Mouse (Mus musculus) spleen, adult 12 weeks (tissue): ENCODE measurements around the gene Ksr2.
A peak's percentile ranks its signal among the peaks of the same experiment; 100 is the strongest.
"Not testable (repeated sequence)": the region's sequence is repeated elsewhere in the genome, so short reads cannot be mapped to it uniquely, and the experiment has no call there.

Source experiments
- DNase-seq: peaks from one replicate; pipeline ENCODE4 v3.0.0; 2022; ENCODE audit warnings: low spot score

Gene Ksr2

DNA sequence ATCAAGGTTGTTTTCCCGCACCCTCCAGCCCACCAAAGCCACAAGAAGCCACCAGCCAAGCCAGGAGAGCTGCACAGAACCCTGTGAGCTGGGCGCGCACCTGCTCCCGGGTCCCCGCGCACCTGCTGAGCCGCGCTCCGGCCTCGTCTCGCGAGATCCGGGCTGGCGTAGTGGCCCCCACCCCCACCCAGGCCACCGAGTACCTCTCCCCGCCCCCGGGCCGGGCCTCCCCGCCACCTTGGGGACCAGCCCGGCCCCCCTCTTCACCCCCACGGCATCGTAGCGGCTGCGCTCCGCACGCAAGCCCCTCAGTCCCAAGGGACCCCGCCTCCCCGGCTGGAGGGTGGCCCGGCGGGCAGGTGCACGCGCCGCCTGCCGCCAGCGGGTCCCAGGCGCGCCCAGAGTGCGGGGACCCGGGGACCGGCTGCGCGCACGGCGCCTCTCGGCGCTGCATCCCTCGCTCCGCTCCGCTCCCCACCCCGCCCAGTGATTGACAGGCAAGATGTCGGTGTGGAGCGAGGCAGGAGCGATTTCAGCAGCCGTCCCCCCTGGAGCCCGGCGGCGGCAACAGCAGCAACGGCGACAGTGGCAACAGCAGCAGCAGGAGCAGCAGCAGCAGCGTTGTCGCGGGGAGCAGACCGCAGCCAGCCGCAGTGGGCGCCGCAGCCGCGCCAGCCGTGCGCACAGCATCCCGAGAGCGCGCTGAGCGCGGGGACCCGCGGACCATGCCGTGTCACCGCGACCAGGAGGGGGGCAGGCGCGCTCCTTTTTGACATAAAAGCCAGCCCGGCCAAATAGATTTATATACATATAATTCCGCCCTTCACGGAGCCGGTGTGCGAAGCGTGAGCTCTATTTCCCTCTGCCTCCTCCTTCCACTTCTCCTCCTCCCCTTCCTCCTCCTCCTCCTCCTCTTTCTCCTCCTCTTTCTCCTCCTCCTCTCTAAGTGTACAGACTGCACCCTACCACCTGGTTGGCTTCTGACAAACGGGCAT lies at the start of gene Ksr2:
Gene Ksr2 (plus strand): TSS at position 494 of the 995 bp plus-strand sequence.
- no peak for DNase-seq

DNA sequence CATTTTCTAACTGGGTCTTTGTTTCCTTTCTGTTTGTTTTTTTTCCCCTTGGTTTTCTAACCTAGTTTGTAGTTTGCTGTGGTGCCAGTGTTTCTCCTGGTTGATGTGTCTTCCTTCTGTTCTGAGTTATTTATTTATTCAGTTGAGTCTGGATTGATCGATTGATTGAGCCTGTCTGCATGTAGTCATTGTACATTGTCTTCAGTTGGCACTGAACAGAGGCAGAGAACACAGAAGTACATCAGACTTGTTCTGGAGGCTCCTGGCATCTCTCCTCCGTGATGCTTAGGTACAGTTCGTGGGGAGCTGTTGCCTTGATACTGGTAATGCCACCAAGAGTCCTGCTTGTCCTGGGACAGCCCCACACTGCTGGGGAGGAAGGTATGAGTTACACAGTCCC lies 49.0 kb upstream of the Ksr2 start:
- DNase-seq, result no peak

DNA sequence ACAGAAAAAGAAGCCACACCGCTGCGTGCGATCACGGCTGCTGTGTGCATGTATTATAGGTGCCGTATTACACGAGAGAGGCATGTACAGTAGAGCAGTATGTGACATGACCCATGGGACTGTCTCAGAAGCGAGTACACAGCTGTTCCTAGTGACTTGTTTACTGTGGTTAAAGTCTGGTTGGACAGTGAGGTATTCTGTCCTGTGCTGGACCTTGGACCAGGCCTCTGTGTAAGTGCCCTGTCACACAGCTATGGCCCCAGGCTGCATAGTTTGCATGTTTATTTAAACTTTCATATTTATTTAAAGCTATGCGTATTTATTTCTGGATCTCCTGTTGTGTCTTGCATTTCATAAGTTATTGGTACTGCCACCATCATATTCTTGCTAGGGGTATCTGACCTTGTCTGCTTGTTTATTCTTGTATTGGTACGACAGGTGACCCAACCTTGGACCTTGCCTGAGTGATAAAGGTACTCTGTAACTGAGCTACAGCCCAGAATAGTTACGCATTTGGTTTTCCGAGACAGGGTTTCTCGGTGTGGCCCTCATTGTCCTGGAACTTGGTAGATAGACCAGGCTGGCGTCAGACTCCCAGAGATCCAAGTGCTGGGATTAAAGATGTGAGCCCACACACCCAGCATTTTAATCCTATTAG lies 47.8 kb upstream of the Ksr2 start:
- DNase-seq, result no peak

DNA sequence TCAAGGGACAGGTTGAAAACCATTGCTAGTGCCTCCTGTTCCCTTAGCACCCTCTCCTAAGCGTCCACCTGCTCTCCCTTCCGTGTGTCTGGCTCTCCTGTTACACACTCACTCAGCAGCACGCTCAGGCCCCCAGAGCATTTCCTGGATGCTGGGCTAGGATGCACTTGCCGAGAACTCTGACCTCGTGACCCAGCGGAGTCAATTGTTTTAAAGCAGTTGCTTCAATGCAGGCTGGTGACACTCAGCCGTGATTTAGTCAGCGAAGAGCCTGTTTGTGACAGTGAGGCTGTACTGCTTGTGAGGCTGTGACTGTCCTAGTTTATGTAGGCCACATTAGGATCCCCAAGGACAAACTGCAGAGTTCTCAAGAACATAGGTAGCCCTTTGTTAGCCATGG lies 46.6 kb upstream of the Ksr2 start:
- DNase-seq, result no peak

DNA sequence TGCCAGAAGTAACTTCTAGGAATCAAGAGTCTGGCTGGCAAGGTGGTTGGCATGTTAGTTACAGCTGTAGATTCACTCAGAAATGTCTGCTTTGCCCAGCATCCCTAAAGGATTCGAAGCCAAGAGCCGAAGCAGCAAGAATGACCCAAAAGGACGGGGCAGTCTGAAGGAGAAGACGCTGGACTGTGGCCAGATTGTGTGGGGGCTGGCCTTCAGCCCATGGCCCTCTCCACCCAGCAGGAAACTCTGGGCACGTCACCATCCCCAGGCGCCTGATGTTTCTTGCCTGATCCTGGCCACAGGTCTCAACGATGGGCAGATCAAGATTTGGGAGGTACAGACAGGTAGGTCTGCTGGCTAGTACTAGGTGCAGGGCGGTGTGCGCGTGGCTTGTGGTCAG lies 43.2 kb upstream of the Ksr2 start:
- DNase-seq, result no peak

DNA sequence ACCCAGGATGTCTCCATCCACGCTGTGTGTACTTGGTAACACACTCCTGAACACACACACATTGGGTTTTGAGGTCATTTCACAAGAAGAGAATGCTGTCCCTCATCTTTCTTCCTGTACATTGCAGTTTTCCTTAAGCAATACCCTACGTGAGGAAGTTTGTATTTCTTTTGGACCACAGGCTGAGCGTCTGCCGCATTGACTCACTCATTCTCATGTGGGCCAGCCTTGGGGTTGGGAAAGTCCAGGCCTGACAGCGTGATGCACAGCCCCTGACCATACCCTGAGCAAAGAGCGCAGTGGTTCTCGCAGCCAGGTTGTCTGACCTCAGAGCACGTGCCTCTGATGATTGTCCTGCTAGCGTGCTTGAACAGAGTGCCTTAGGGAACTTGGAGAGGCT lies 40.4 kb upstream of the Ksr2 start:
- DNase-seq, result no peak

DNA sequence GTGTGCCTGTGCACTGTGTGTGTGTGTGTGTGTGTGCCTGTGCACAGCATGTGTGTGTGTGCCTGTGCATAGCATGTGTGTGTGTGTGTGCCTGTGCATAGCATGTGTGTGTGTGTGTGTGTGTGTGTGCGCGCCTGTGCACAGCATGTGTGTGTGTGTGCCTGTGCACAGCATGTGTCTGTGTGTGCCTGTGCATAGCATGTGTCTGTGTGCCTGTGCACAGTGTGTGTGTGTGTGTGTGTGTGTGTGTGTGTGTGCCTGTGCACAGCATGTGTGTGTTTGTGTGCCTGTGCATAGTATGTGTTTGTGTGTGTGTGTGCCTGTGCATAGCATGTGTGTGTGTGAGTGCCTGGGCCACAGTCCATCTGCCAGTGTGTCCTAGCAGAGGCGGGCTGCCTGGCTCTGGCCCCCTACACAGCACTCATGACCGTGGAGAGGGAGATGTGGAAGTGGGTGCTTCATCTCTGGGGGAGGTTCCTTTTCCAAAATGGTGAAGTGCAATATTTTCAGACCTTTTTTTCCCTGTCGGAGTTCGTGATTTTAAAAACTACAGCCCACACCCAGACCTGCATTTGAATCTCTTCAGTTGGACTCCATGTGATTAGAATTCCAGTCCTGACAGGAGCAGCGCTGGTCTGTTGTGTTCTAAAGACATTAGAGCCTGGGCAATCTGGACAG lies 39.3 kb upstream of the Ksr2 start:
- no peak for DNase-seq

DNA sequence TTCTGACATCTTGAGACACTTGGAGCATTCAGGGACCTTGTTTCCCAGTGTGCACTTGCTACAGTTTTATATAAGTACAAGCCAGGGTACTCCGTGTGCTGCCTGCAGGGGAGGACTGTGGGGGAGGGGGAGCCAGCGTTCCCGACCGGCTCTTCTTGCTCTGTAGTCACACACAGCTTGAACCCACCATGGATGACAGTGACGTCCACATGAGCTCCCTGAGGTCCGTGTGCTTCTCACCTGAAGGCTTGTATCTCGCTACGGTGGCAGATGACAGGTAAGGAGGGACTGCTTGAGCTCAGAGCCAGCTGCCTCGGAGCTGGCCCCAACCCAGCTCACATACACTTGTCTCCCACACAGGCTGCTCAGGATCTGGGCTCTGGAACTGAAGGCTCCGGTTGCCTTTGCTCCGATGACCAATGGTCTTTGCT lies 37.5 kb upstream of the Ksr2 start:
- DNase-seq, result no peak

DNA sequence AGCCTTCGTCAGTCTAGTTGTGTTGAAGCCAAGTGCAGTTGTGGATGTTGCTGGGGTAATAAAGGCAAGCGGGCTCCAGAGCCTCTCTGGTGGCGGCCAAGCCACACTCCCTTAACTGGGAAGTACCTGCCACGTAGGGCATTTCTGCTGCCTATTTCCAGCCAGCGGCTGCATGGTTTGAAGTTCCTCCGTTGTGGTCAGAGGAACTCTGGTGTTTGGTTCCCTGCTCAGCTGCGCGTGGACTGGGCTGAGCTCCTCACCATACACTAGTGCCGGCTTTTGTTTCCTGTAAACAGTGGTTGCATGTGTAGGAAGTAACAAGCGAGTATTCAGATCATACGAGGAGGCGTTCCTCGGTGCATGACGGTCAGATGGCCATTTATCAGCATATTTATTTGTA lies 36.1 kb upstream of the Ksr2 start:
- not testable (repeated sequence) for DNase-seq

DNA sequence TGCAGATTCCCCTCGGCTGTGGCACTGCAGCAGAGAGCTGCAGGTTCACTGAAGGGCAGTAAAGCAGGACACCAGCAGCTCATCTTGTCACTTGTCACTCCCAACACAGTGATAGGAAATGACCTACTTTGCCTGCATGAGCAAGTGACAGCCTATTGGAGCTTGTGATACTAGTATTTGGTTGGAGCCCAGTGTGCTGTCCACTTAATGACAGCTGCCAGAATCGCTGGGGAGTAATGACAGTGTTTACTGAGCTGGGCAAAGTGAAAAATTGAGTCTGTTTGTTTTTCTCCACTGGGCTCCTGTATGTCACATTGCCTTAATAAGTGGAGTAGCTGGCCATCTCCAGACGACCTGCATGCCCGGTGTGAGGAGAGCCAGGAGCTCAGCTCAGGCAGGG lies 33.6 kb upstream of the Ksr2 start:
- DNase-seq, result no peak

DNA sequence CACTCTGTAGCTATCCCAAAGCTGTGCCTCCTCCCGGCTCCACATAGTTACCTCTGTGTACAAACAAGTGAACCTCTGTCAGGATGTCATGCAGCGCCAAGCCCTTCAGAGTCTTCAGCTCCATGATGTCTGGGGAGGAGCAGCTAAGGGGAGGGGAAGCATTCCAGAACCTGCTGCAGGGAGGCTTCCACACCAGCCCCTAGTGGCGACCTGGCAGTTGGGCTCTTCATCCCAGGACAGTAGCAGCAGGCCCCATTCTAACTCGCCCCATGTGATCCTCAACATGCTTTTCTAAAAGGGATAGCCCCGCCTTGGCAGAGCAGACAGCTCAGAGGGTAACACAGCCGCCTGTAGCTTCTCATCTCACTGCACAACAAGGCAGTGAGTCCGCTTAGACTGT lies 32.0 kb upstream of the Ksr2 start:
- no peak for DNase-seq

DNA sequence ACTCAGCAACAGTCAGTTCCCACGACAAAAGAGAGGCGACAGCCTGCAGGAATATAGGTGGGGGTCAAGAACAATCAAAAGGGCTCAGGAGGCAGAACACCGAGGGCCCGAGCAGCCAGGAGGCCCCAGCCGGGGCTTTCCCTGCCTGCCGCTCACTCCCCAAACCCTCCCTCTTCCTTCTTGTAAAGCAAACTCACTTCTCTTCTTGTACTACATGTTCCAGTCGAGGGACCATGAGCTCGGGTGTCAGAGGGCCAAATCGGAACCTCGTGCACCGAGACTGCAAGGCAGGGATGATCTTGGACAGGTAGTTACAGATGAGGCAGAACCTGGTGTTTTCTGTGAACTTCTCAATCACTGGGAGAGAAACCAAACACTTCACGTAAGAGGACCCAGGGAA lies 30.6 kb upstream of the Ksr2 start:
- no peak for DNase-seq

DNA sequence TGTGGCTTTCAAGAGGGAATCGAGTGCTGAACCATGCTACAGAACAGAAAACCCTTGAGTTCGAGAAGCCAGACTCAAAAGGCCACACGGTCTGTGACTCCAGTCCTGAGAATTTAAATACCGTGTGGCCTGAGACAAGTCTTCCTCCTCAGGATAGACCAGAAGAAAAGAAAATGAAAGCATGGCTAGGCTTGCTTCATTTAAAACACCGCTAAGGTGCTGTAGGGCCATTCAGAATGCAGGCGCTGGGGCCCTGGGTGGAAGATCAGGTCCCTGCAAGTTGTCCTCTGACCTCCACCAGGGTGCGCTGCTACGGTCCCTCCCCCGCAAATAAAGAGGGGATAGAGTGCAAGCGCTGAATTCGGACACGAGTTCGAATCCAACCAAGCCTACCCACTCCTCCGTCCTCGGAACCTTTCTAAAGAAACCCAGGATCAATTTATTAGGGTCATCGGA lies 25.5 kb upstream of the Ksr2 start:
- DNase-seq, result peak; percentile 62

DNA sequence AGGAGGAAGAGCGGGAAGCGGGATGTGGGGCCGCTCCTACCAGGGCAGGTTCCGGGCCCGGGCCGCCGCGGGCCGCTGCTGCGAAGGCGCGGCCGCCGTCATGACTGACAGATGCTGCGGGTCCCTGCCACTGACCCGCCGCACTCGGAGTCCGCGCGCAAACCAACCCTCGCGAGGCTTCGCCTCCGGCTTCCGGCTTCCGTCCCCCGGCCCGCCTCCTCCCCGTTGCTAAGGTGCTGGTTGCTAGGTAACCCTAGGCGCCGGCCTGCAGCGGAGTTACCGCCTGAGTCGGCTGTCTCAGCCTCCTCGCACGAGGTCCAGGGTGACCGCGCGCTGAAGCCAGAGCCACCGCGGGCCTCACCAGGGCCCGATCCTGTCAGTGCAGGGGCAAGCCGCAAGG lies 24.9 kb upstream of the Ksr2 start, which contains the start of gene Rfc5:
Gene Rfc5 (minus strand): TSS at position 171 of the 400 bp plus-strand sequence.
- peak; percentile 87 for DNase-seq

DNA sequence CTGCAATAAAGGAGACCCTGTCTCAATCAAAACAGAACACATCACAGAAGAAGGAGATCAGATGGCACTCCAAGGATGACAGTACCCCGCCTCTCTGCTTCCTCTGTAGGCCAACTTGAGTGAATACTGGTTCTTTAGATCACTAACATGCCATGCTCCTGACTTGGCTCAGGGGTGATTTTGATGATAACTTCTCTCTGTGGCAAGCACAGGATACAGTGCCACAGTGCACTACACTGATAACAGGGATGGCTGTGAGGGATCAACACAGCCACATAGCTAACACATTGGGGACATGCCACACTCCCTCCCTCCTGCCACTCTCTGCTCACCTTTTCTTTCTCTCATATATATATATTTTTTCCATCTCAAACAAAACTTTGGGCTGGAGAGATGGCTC lies 22.9 kb upstream of the Ksr2 start:
- DNase-seq, result no peak

DNA sequence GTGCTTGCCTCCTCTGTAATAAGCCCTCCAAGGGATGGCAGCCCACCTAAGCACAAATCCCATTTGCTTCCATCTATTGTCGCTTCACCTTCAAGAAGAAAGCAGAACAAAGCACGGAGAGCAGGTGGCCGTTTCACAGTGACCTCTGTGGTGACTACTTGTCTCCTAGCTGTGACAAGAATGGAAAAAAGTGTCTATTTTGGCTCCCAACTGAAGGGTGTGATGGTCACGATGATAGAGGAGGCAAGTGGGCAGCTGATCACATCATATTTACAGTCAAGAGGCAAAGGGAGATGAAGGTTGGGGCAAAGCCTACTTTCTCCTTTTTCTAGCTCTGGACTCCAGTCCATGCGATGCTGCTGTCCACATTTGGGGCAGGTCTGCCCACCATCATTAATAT lies 18.0 kb upstream of the Ksr2 start:
- no peak for DNase-seq

DNA sequence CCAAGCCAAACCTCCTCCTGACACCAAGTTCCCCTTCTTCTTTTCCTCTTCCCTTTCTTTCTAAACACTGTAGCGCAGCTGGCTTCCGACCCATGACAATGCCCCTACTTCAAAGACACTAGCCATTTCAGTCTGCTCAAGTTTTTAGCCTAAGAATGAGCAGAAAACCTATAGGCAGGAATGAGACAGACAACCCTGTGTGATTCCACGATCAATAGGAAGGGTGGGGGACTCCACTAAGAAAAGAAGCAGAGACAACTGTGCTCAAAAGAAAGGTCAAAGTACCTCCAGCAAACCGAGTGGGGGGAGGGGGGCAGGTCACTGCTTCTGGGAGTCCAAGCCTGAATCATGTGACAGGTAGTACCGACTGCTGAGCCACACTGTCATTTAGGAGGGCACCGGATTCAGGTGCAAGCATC lies 17.2 kb upstream of the Ksr2 start:
- DNase-seq, result no peak

DNA sequence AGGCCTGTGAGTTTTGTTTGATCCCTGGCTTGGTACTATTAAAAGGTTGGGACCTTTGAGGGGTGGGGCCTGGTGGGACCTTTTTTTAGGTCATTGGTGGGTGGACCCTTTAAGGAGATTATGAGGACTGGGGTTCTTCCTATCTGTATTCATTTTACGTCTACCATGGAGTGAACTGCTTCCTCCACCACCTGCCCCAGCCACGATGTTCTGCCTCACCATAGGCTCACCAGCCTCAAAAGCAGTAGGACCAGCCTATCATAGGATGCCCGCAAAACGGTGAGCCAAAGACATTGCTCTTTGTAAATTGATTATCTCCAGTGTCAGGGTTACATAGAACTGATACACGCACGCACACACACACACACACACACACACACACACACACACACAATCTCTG lies 16.4 kb upstream of the Ksr2 start:
- DNase-seq, result no peak

DNA sequence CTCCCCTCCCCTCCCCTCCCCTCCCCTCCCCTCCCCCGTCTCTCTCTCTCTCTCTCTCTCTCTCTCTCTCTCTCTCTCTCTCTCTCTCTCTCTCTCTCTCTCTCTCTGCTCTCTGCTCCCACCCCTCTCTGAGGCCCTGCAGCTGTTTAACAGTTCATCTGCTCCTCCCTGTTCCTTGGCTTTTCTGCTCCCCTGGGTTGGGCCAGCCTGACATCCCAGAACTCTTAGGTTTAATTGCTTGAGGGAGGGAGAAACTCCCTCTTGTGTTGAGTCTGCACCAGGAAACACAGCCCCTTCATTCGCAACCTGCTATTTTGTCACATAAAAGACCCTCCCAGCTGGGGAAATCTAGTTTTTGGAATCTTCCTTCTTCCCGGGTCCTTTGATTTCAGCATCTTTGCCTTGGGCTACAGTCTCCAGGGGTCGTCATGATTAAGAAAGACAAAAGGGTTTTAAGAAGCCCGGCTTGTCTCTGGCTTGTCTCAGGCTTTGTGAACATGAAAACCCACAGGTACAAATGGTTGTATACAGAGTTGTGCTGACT lies 15.7 kb upstream of the Ksr2 start:
- DNase-seq, result no peak

DNA sequence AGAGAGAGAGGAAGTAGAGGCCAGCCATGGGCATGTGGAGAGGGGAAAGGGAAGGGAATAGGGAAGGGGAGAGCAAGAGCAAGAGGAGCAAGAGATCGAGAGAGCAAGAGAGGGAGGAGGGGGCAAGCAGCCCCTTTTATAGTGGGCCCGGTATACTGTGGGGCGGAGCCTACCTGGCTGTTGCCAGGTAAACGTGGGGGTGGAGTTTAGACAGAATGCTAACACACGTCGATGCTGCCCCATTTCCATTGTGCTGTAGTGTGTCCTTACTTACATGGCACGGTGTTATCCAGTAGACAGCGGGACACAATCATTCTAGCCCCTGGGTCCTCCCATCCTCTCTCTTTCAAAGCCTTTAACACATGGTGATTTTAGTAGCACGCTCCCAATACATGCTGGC lies 14.5 kb upstream of the Ksr2 start:
- DNase-seq, result no peak

DNA sequence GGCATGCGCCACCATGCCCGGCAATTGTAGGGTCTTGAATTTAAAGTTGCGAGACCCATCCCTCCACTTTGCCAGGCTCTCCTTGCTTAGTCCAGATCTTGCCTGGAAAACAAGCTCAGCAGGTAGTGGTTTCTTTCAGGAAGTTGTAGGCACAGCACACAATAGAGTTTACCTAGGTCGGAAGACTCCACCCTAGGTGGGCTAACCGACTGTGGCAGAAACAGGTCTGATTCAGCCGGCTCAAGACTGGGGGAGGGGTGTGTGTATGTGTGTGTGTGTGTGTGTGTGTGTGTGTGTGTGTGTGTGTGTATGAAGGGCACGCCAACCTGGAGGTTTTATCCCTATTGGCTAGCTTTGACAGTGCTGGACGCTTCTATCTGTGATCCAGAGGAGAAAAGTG lies 10.2 kb upstream of the Ksr2 start:
- DNase-seq, result no peak

DNA sequence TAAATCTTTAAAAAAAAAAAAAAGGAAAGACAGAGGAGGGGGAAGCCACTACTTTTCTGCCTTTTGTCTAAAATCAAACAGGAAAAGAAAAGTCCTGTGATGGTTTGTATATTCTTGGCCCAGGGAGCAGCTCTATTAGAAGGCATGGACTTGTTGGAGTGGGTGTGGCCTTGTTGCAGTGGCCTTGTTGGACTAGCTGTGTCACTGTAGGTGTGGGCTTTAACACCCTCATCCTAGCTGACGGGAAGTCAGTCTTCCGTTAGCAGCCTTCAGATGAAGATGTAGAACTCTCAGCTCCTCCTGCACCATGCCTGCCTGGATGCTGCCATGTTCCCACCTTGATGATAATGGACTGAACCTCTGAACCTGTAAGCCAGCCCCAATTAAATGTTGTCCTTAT lies 9.1 kb upstream of the Ksr2 start:
- not testable (repeated sequence) for DNase-seq
